Mouse (Mus musculus) stomach, postnatal 0 days (tissue): Measurements from ENCODE around the gene Pdzd2.

ENCODE experiments used
- CTCF ChIP-seq: IDR thresholded peaks from 2 replicates; pipeline ENCODE4 v1.5.1; 2016; ENCODE audit warnings: antibody characterized with exemption, low read depth, mild to moderate bottlenecking, moderate library complexity
- EP300 ChIP-seq: optimal IDR thresholded peaks from 2 replicates; pipeline ENCODE3; 2016; ENCODE audit warnings: antibody characterized with exemption

DNA sequence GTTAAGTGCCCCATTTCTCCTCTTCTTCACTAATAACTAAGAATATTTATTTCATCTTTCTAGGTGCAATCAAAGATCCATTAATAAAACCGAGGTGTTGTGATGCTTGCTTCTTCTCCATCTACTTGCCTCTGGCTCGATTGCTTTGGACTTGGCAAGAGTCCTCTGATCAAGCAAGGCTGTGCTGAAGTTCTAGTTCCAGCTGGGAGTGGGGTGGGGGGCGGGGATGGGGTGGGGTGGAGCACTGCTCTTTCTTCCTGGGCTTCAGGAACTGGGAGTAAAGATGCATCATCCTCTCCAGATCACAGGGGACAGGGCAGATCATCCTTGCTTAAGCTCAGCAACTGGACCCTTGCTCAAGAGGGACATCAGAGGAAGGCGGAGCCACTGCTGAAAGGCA lies 5.5 kb downstream of the Pdzd2 start:
- TF ChIP-seq CTCF: no peak
- no peak for TF ChIP-seq EP300
